Mouse (Mus musculus) monocyte, adult 59 days (primary cell): Measurements from ENCODE around the gene Stk38l. TPM values are rescaled to one million over a fixed set of nuclear protein-coding genes. Genes with fewer than 3 reads are reported as not detected.

Source experiments
- total RNA-seq, 2 experiments: library from RNA; stranded (reverse); gene quantifications; one replicate each; pipeline ENCODE4 v1.2.4; 2023

Gene Stk38l
- 10 to 100 TPM in 1 of 2 experiments, 1 to 10 TPM in 1; 7.3 to 10.5 TPM for total RNA-seq

DNA sequence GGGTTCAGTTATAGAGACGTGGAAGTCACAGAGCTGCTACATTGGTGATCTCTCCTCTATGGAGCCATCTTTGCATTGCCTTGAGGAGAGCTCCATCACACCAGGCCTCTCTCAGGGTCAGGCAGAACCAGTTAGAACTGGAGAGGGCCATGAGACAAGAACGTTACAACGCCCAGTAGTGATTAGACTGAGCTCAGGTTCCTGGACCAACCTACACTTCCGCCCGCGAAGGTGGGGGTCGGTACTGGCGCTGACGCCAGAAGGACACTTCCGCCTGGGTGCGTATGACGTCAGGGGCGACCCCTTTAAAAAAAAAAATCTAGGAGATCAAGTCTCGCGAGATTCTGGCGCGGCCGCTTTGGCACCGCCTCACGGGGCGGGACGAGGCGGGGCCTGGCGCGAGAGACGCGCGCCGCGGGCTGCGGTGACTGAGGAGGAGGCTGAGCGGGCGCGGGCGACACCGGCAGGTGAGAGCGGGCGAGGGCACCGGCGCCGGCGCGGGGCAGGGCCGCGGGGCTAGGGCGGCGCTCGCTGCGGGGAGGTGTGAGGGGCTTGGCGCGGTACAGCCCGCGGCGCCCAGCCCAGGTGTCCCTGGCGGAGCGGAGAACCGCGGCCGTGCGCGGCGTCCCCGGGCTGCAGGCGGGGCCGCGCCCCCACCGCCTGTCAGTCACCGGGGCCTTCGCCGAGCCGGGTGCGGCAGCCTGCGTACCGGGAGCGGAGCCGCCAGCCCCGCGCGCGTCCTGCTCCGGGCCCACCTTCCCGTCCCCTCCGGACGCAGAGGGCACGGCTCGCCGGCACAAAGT lies at the start of gene Stk38l:
Gene Stk38l, plus strand, starts transcription at position 415 of the 803 bp plus-strand sequence.

DNA sequence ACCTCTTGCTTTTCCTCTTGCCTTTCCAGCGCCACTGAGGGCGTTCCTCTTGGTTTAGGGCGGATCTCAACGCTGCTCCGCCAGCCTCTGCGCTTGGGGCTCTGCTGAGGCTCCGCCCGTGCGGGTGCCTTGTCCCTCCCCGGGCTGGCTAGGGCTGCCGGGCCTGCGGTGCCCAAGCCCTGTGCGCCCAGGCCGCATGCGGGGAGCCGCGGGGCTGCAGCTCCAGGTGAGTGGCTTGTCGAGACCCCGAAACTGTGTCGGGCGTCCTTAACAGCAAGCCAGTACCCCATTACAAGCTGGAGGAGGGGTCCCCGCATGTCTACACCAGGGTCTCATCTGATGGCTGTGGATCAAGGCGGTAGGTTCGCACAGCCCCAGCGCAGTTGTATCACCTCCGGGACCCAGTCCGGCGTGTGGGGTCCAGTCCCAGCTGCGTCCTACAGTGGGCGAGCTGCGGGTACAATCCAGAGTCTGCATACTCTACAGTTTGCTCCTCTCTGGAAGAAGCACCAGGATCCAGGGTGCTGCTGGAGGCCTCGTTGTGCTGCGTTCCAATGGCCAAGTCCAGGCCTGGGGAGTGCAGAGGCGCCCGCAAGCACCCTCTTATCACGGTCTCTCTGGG lies 71.2 kb downstream of the Stk38l start, which contains the start of gene Arntl2:
Gene Arntl2, plus strand, starts transcription at position 132 of the 622 bp plus-strand sequence.

Other genes starting within 250 kb of the Stk38l start
- gene Itpr2, start 222.8 kb upstream of the Stk38l start, total RNA-seq, result 10 to 100 TPM; 59.0 to 74.0 TPM
- 10 to 100 TPM; 94.0 to 98.8 TPM for gene Fgfr1op2, start 147.8 kb upstream of the Stk38l start, total RNA-seq
- gene Ints13, start 147.2 kb upstream of the Stk38l start, total RNA-seq, result 10 to 100 TPM; 32.9 to 39.0 TPM
- gene Med21, start 82.4 kb upstream of the Stk38l start, total RNA-seq, result 10 to 100 TPM; 35.0 to 42.3 TPM
- 10 to 100 TPM; 20.4 to 21.3 TPM for gene Tm7sf3, start 82.2 kb upstream of the Stk38l start, total RNA-seq
- gene Arntl2, start 71.1 kb downstream of the Stk38l start, total RNA-seq, result not detected
- not detected for gene Smco2, start 125.1 kb downstream of the Stk38l start, total RNA-seq
- 10 to 100 TPM in 1 of 2 experiments, 1 to 10 TPM in 1; 9.4 to 11.0 TPM for gene Ppfibp1, start 163.5 kb downstream of the Stk38l start, total RNA-seq
- gene 1700034J05Rik, start 229.4 kb downstream of the Stk38l start, total RNA-seq, result not detected